Comparison of ENCODE assay signal across 8 mouse cellular contexts in the genomic region with DNA sequence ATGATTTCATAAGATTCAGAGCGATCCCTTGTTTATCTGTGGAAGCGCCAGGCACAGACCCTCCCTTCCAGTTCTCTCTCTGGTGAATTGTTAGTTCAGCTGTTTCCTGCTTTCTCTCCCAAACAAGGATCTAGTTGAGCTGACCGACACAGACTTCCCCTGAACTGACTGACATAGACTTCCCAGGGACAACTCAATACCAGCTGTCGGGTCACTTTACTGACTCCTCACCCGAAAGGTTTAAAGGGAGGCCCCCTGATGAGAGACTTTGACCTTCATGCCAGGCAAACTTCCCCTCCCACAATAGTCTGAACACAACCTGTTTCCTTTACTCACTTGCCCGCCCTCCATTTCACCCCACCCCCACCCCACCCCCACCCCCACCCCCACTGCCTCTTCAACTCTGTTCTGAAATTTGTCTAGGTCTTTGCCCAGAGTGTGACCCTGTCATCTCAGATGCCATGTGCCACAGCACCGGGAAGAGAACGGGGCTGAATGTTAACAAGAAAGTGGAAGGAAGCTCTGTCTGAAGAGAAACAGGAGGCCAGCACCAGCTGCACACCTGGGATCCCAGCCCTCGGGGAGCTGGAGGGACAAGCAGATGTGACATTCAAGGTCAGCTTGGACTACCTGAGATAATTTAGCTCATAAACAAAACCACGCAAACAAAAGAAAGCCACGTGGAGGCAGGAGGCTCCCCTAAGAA.
A peak's percentile ranks its signal among the peaks of the same experiment; 100 is the strongest.
DNase-seq lines count a peak whose midpoint lies in the region; ATAC-seq and TF ChIP-seq lines count a peak whose summit lies in the region.

No protein-coding gene starts in this region.

- no peak overlapping the region for H3K9ac ChIP-seq in hindbrain, embryonic 16.5 days (ENCODE audit: low read depth, low read length)
- peak overlapping the region; percentile 17; the same call in 1 of the 2 replicates for H3K9ac ChIP-seq in heart, embryonic 14.5 days (ENCODE audit: low read length)
- no peak overlapping the region for H3K9ac ChIP-seq in liver, embryonic 12.5 days
- no peak overlapping the region for H3K9ac ChIP-seq in forebrain, postnatal 0 days

- H3K27ac ChIP-seq in hindbrain, embryonic 10.5 days, result peak overlapping the region; percentile 59
- H3K27ac ChIP-seq in hindbrain, embryonic 16.5 days (ENCODE audit: low read depth, low read length), result no peak overlapping the region
- H3K27ac ChIP-seq in heart, embryonic 14.5 days (replicated peaks in 1 of 2; ENCODE audit: control insufficient read depth in 1 of 2, insufficient read depth in 1 of 2, low read depth in 2 of 2, low read length in 2 of 2), result peak overlapping the region; percentile 75
- no peak overlapping the region for H3K27ac ChIP-seq in liver, embryonic 12.5 days
- H3K27ac ChIP-seq in forebrain, postnatal 0 days (ENCODE audit: low read depth, low read length), result no peak overlapping the region

- H3K4me1 ChIP-seq in hindbrain, embryonic 10.5 days (replicated peaks), result peaks cover 16% of the 10 kb centered on the region
- H3K4me1 ChIP-seq in hindbrain, embryonic 16.5 days (ENCODE audit: control insufficient read depth, insufficient read depth, low read depth, low read length), result no peaks in the 10 kb centered on the region
- peaks cover 30 to 58% of the 10 kb centered on the region in 2 experiments for H3K4me1 ChIP-seq in heart, embryonic 14.5 days (ENCODE audit: control insufficient read depth in 2 of 2, insufficient read depth in 2 of 2, low read length in 2 of 2)
- H3K4me1 ChIP-seq in liver, embryonic 12.5 days, result peaks cover 33% of the 10 kb centered on the region
- no peaks in the 10 kb centered on the region for H3K4me1 ChIP-seq in forebrain, postnatal 0 days (ENCODE audit: insufficient read depth)

- H3K4me3 ChIP-seq in hindbrain, embryonic 10.5 days, result no peak overlapping the region
- no peak overlapping the region for H3K4me3 ChIP-seq in hindbrain, embryonic 16.5 days (ENCODE audit: low read length)
- no peak overlapping the region for H3K4me3 ChIP-seq in heart, embryonic 14.5 days (ENCODE audit: control insufficient read depth in 1 of 2, insufficient read depth in 1 of 2, low read depth in 1 of 2, low read length in 2 of 2)
- H3K4me3 ChIP-seq in liver, embryonic 12.5 days, result no peak overlapping the region
- H3K4me3 ChIP-seq in forebrain, postnatal 0 days (ENCODE audit: low read depth, low read length), result no peak overlapping the region

- no peak for TF ChIP-seq CTCF in forebrain, postnatal 0 days (IDR thresholded peaks at IDR 0.05; ENCODE audit: low read depth)

- ATAC-seq in hindbrain, embryonic 16.5 days, result no peak
- peak; percentile 29; the same call in 1 of the 2 replicates for ATAC-seq in heart, embryonic 14.5 days (ENCODE audit: insufficient number of reproducible peaks, insufficient read depth, low FRiP score, low read depth)
- 0 out of 2 replicates have a peak, but pooled peaks have one; percentile 27 for ATAC-seq in liver, embryonic 12.5 days
- ATAC-seq in forebrain, postnatal 0 days, result no peak

- no peaks in the 10 kb centered on the region for H3K36me3 ChIP-seq in hindbrain, embryonic 10.5 days
- no peaks in the 10 kb centered on the region for H3K36me3 ChIP-seq in hindbrain, embryonic 16.5 days (ENCODE audit: control insufficient read depth, insufficient read depth, low read length)
- H3K36me3 ChIP-seq in heart, embryonic 14.5 days (ENCODE audit: control insufficient read depth, insufficient read depth, low read length), result no peaks in the 10 kb centered on the region
- no peaks in the 10 kb centered on the region for H3K36me3 ChIP-seq in liver, embryonic 12.5 days
- no peaks in the 10 kb centered on the region for H3K36me3 ChIP-seq in forebrain, postnatal 0 days (ENCODE audit: insufficient read depth)

- DNase-seq in hindbrain, embryonic 10.5 days (ENCODE audit: low spot score), result peak; percentile 63
- DNase-seq in ES-CJ7 (ENCODE audit: low read depth, low spot score), result peak; percentile 58
- no peak for DNase-seq in forebrain, postnatal 0 days
- no peak for DNase-seq in B cell, adult 2 months
- no peak for DNase-seq in cerebellum, adult 9-10 months

- 33% methylated on average over 11 of the region's 11 CpGs for WGBS in hindbrain, embryonic 10.5 days
- WGBS in hindbrain, embryonic 16.5 days, result 39% methylated on average over 11 of the region's 11 CpGs
- WGBS in heart, embryonic 14.5 days, result 19% methylated on average over 11 of the region's 11 CpGs
- 12% methylated on average over 11 of the region's 11 CpGs for WGBS in liver, embryonic 12.5 days (ENCODE audit: insufficient replicate concordance)
- WGBS in forebrain, postnatal 0 days, result 64% methylated on average over 11 of the region's 11 CpGs

- H3K27me3 ChIP-seq in hindbrain, embryonic 10.5 days (ENCODE audit: insufficient read depth, poor library complexity, severe bottlenecking), result no peaks in the 10 kb centered on the region
- no peaks in the 10 kb centered on the region for H3K27me3 ChIP-seq in hindbrain, embryonic 16.5 days (replicated peaks; ENCODE audit: control insufficient read depth, insufficient read depth, low read length)
- H3K27me3 ChIP-seq in heart, embryonic 14.5 days (ENCODE audit: control insufficient read depth, insufficient read depth, low read length), result no peaks in the 10 kb centered on the region
- H3K27me3 ChIP-seq in liver, embryonic 12.5 days (replicated peaks), result no peaks in the 10 kb centered on the region
- H3K27me3 ChIP-seq in forebrain, postnatal 0 days (ENCODE audit: insufficient read depth, low read length), result no peaks in the 10 kb centered on the region

- no peaks in the 10 kb centered on the region for H3K9me3 ChIP-seq in hindbrain, embryonic 10.5 days
- H3K9me3 ChIP-seq in hindbrain, embryonic 16.5 days (ENCODE audit: control insufficient read depth, low read length), result no peaks in the 10 kb centered on the region
- no peaks in the 10 kb centered on the region for H3K9me3 ChIP-seq in heart, embryonic 14.5 days (ENCODE audit: control insufficient read depth, low read length)
- H3K9me3 ChIP-seq in liver, embryonic 12.5 days (replicated peaks), result no peaks in the 10 kb centered on the region
- no peaks in the 10 kb centered on the region for H3K9me3 ChIP-seq in forebrain, postnatal 0 days (ENCODE audit: low read length)

- no peak overlapping the region for H3K4me2 ChIP-seq in hindbrain, embryonic 16.5 days (ENCODE audit: low read length)
- H3K4me2 ChIP-seq in heart, embryonic 14.5 days (ENCODE audit: low read length), result 0 out of 2 replicates have a peak overlapping the region, but pooled peaks have one; percentile 13
- H3K4me2 ChIP-seq in liver, embryonic 12.5 days, result peak overlapping the region; percentile 32
- no peak overlapping the region for H3K4me2 ChIP-seq in forebrain, postnatal 0 days (ENCODE audit: low read depth)

Comparison
In these comparisons a context has a peak if more than half of its experiments do, and no peak if none do; other contexts are left out.
1. H3K27ac ChIP-seq: peak in hindbrain, embryonic 10.5 days (single experiment) and heart, embryonic 14.5 days (2 of 2); none in hindbrain, embryonic 16.5 days (single experiment), liver, embryonic 12.5 days (single experiment) and forebrain, postnatal 0 days (single experiment).
2. DNase-seq: peak in hindbrain, embryonic 10.5 days (single experiment) and ES-CJ7 (single experiment); none in forebrain, postnatal 0 days (single experiment), B cell, adult 2 months (0 of 2) and cerebellum, adult 9-10 months (single experiment).
3. ATAC-seq: peak in heart, embryonic 14.5 days (single experiment) and liver, embryonic 12.5 days (single experiment); none in hindbrain, embryonic 16.5 days (single experiment) and forebrain, postnatal 0 days (single experiment).
4. H3K4me2 ChIP-seq: peak in heart, embryonic 14.5 days (single experiment) and liver, embryonic 12.5 days (single experiment); none in hindbrain, embryonic 16.5 days (single experiment) and forebrain, postnatal 0 days (single experiment).